Comparison of ENCODE assay signal across 10 mouse cellular contexts in the genomic region with DNA sequence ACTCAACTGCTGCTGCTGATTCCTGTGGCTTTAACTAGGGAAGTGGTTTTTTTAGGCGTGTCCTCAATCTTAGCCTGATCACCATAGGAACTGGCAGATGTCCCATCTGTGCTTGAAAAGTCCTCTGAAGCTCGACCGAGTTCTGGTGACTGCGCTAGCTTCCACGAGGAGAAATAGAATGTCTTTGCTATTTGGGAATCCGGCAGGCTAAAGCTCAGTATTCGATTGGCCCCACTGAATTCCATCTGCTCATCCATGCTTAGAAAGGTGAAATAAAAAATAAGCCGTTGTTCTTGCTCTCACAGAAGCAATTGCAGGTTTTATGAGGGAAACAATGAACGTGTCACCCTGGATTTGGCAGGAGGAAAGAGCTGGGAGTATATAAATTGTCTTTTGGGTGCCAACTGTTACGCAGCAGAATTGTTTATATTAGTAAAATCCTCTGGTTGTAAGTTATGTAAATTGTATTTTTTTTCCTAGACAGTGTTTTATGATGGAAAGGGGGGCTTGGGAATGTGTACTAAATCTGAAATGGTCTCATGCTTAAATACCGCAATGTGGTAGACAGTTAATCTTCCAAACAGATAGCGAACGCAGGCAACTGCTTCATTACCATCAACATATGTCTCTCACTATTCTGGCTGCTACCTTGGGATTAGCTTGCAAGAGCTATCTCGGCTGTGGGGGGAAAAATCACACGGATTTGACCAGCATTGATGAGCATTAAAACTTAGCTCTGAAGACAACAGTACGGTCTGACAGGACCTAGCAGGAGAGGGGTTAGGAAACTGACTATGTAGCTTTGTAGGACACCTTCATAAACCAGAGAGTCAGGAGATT.
A peak's percentile ranks its signal among the peaks of the same experiment; 100 is the strongest.
DNase-seq lines count a peak whose midpoint lies in the region; ATAC-seq and TF ChIP-seq lines count a peak whose summit lies in the region.
"Had no signal": no experiment of that assay in that cellular context is flagged by ENCODE, and none has a peak within 500 bp of the region (broad histone marks: within the 10 kb centered on the region; RNA-seq: fewer than 3 reads in every experiment).

No protein-coding gene starts in this region.

- H3K27me3 ChIP-seq in lung, embryonic 14.5 days (ENCODE audit: insufficient read depth, low read length), result no peaks in the 10 kb centered on the region
- H3K27me3 ChIP-seq: limb, embryonic 13.5 days had no signal

- TF ChIP-seq CTCF in lung, embryonic 14.5 days (IDR thresholded peaks at IDR 0.05; ENCODE audit: low read depth), result no peak
- TF ChIP-seq CTCF in lung, adult 2 months (IDR thresholded peaks at IDR 0.05; ENCODE audit: insufficient read depth, low read length), result no peak

- WGBS in lung, embryonic 14.5 days, result 34% methylated on average over 16 of the region's 16 CpGs
- 44% methylated on average over 16 of the region's 16 CpGs for WGBS in lung, adult 2 months

- DNase-seq in lung, embryonic 14.5 days, result peak; percentile 75
- DNase-seq in lung, adult 2 months, result no peak
- peak; percentile 80 to 82 for DNase-seq in cerebellum, postnatal 10 days
- peak; percentile 36 for DNase-seq in kidney, postnatal 14 days
- peak; percentile 45 for DNase-seq in lung, postnatal 10 days
- no peak for DNase-seq in urinary bladder, postnatal 25 days (ENCODE audit: low spot score)

- H3K27ac ChIP-seq in lung, embryonic 14.5 days (ENCODE audit: low read depth), result no peak overlapping the region
- H3K27ac ChIP-seq: limb, embryonic 13.5 days had no signal

- no peak overlapping the region for H3K4me3 ChIP-seq in lung, embryonic 14.5 days (ENCODE audit: low read depth, low read length)
- H3K4me3 ChIP-seq in lung, adult 2 months (replicated peaks; ENCODE audit: extremely low read depth, low read depth, low read length), result no peak overlapping the region
- H3K4me3 ChIP-seq: erythroblast, embryonic 14.5 days; limb, embryonic 13.5 days had no signal

- no peak overlapping the region for H3K9ac ChIP-seq in lung, embryonic 14.5 days
- H3K9ac ChIP-seq: limb, embryonic 13.5 days had no signal

- peak overlapping the region; percentile 47 for H3K4me2 ChIP-seq in lung, embryonic 14.5 days
- H3K4me2 ChIP-seq: limb, embryonic 13.5 days had no signal

- no peak for TF ChIP-seq POLR2A in lung, adult 2 months (IDR thresholded peaks at IDR 0.05; ENCODE audit: borderline replicate concordance, extremely low read depth, low read depth, low read length)

- H3K36me3 ChIP-seq in lung, embryonic 14.5 days (ENCODE audit: insufficient read depth), result no peaks in the 10 kb centered on the region
- H3K36me3 ChIP-seq: limb, embryonic 13.5 days had no signal

- peak; percentile 83; the same call in 1 of the 2 replicates for ATAC-seq in lung, embryonic 14.5 days (ENCODE audit: insufficient read depth)
- ATAC-seq in megakaryocyte, adult 5-6 weeks (ENCODE audit: poor library complexity, severe bottlenecking), result no peak
- ATAC-seq in erythroblast, adult 5-6 weeks (replicated peaks; ENCODE audit: low FRiP score, poor library complexity, severe bottlenecking), result no peak

- no peaks in the 10 kb centered on the region for H3K4me1 ChIP-seq in lung, embryonic 14.5 days (ENCODE audit: insufficient read depth)
- no peaks in the 10 kb centered on the region for H3K4me1 ChIP-seq in lung, adult 2 months (ENCODE audit: control insufficient read depth, insufficient read depth, low read length)
- H3K4me1 ChIP-seq: limb, embryonic 13.5 days had no signal

- no peaks in the 10 kb centered on the region for H3K9me3 ChIP-seq in lung, embryonic 14.5 days (ENCODE audit: low read depth, low read length)
- H3K9me3 ChIP-seq: limb, embryonic 13.5 days had no signal

Comparison
In these comparisons a context has a peak if more than half of its experiments do, and no peak if none do; other contexts are left out.
1. DNase-seq: peak in lung, embryonic 14.5 days (single experiment), cerebellum, postnatal 10 days (2 of 2), kidney, postnatal 14 days (single experiment) and lung, postnatal 10 days (single experiment); none in lung, adult 2 months (single experiment) and urinary bladder, postnatal 25 days (single experiment).